Mouse (Mus musculus): ENCODE measurements around the gene Hist1h3e.

DNA sequence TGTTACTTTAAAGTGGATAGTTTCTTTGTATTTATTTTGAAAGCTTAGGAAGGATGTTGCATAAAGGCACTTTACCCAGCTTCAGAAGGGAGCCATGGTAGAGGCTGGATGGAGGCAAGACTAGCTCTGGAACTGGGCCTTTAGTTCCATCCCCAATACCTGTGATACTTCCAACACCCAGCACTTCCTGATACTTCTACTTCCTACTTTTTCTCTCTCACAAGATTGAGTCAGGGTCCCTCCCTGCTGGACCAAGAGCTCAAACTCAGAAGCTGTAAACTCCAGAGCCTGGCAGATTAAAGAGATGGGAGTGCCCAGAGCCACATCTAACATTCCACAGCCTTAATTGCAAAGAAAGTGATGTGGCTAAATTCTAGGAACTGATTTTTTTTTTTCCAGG, 22.2 kb upstream of the Hist1h3e start:
- TF ChIP-seq POLR2A (IDR thresholded peaks at IDR 0.05; ENCODE audit: insufficient read length, low read depth) (no peak), POLR2AphosphoS2 (IDR thresholded peaks at IDR 0.05; ENCODE audit: insufficient read length, low read depth) (no peak), MAX (IDR thresholded peaks at IDR 0.05; ENCODE audit: low read depth) (no peak), MYOD1 (IDR thresholded peaks at IDR 0.05; ENCODE audit: control insufficient read depth in 1 of 3, insufficient read length in 2 of 3, low read depth in 2 of 3) (no peak), MYOG (IDR thresholded peaks at IDR 0.05; ENCODE audit: control insufficient read depth in 1 of 3, insufficient read depth in 1 of 3, insufficient read length in 2 of 3, low read depth in 2 of 3) (no peak), E2F4 (IDR thresholded peaks at IDR 0.05; ENCODE audit: insufficient read depth) (no peak), CEBPB (IDR thresholded peaks at IDR 0.05; ENCODE audit: insufficient read depth, poor library complexity, severe bottlenecking) (no peak)
